Mouse (Mus musculus) gastrocnemius, postnatal 4 days (tissue): Measurements from ENCODE around the gene Pax4. TPM values are rescaled to one million over a fixed set of nuclear protein-coding genes. Genes with fewer than 3 reads are reported as not detected.

Source experiments
- DNase-seq, 2 experiments: peaks; one replicate each; pipeline ENCODE4 v3.0.0; 2021 to 2022; ENCODE audit warnings: low spot score in 2 of 2, mixed read lengths in 2 of 2
- total RNA-seq, 2 experiments: library from RNA; stranded (reverse); gene quantifications; 2 replicates each; pipeline ENCODE4 v1.2.3; 2021

Pax4 gene
- total RNA-seq, 2 experiments from 2014 or later, result not detected

DNA sequence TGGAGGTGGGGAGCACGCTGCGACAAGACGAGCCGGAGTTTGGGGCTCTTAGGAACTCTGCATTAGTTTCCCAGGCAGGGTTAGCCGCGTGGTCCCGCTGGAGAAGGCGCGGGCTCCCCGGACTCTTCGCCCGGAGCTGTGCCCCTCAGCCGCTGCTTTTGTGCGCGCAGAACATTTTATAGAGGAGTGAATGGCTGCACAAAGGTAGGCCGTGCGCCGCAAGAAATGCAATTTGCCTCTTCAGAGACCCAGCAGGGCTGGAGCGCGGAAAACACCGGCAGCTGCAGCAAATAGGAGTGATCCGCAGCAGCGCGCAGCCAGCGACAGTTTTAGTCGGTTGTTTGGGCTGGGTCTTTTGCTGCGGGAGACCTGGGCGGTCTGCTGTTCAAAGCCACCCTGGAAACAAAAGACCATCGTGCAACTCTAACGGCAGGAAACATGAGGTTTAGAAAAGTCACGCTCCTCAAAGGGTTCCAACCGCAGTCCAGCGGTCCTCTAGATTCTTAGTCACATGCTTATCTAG lies 51.4 kb downstream of the Pax4 start, which contains the start of gene Zfp800:
Gene Zfp800, minus strand, starts transcription at position 325 of the 523 bp plus-strand sequence.
- no peak for DNase-seq

DNA sequence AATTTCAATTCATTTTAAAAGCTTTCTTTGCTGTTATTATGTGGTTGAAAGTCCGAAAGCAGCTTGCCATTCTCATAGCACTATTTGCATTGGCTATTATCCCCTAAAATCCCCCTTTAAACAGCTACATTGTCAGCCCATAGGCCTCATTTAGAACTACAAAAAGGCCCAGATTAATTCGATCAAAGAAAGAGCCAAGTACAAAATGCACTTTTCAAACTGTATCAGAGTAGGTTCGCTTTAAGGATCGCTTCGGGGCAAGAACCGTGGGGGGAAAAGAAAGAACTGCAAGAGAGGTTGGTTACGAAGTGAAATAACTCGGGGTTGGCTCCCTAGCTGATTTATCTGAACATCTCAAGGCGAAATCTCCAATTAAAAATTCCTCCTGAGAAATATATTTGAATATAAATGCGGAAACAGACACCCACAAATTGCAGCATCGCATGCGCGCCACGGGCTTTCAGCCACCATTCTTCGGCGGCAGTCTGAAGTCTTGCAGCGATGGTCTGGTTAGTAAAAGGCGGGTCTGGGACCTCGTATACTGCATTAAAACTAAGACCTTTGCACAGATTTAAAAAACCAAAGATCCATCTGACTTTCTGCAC lies 52.2 kb downstream of the Pax4 start:
- no peak for DNase-seq

DNA sequence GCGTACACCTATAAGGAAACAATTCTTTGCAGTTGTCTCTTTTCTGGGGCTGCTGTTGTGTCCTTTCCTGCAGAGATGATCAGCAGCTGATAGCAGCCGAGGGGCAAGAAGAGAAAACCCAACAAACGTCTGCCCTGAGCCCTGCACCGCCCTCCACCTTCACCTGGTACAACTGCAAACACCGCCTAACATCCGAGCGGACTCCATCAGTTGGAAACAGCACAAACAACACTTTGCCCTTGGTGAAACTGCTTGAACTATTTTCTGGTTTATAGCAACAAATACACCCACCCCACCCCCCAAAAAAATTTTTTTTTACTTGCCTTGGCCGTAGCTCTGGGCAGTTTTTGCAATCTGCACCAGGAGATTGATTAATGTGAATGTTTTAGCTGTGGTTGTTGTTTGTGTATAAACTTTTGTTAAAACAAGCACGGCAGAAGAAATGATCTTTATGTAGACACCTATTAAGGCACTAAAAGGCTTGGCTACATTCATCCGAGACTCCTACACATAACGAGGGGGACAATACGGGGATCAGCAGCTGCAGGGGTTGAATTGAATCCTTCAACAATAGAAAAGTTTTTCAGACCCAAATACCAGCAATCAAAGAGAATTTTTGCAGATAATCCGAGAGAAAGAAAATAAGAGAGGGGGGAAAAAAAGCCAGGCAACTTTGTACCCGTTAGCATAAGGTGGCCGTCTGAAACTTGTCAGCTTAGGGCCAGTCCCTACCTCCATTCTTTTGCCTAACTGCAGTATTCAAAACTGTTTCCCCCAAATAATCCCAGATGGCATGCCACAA lies 52.9 kb downstream of the Pax4 start:
- DNase-seq, result no peak

Other genes with a start within 250 kb of the Pax4 start
- gene Zfp800, start 51.3 kb downstream of the Pax4 start, total RNA-seq, result 10 to 100 TPM; 11.1 to 14.9 TPM
- 100 to 1,000 TPM; 150 to 165 TPM for gene Arf5, start 25.8 kb downstream of the Pax4 start, total RNA-seq
- under 1 TPM in 1 of 2 experiments, not detected in 1; 0.13 TPM for gene Fscn3, start 21.6 kb downstream of the Pax4 start, total RNA-seq
- 10 to 100 TPM in 1 of 2 experiments, 1 to 10 TPM in 1; 9.2 to 10.4 TPM for gene Gcc1, start 21.0 kb downstream of the Pax4 start, total RNA-seq
- gene Snd1, start 25.8 kb upstream of the Pax4 start, total RNA-seq, result 10 to 100 TPM; 80.2 to 83.3 TPM